Mouse (Mus musculus): ENCODE measurements around the gene Dpep2nb. TPM values are rescaled to one million over a fixed set of nuclear protein-coding genes. Genes with fewer than 3 reads are reported as not detected.
A peak's percentile ranks its signal among the peaks of the same experiment; 100 is the strongest.
"Not testable (repeated sequence)": the region's sequence is repeated elsewhere in the genome, so short reads cannot be mapped to it uniquely, and the experiment has no call there.

Gene Dpep2nb
- polyA plus RNA-seq, 1 experiment from 2014 or later = not detected

- H3K4me3 ChIP-seq (ENCODE audit: low read length) = peak overlapping the region; percentile 69
- H3K9me3 ChIP-seq (ENCODE audit: control insufficient read depth, low read length) = no peaks in the 10 kb centered on the region
- peak overlapping the region; percentile 73 for H3K9ac ChIP-seq (ENCODE audit: low read depth, low read length)
- H3K4me2 ChIP-seq (ENCODE audit: low read length) = peak overlapping the region; percentile 97
- peaks cover 14% of the 10 kb centered on the region for H3K4me1 ChIP-seq (ENCODE audit: control insufficient read depth, insufficient read depth, low read depth, low read length)
- peak; percentile 97 for ATAC-seq
- WGBS = 2% methylated on average over 74 of the region's 74 CpGs
- H3K27ac ChIP-seq (ENCODE audit: low read depth, low read length) = peak overlapping the region; percentile 77
- no peaks in the 10 kb centered on the region for H3K27me3 ChIP-seq (replicated peaks; ENCODE audit: control insufficient read depth, insufficient read depth, low read length)
- H3K36me3 ChIP-seq (ENCODE audit: control insufficient read depth, insufficient read depth, low read length) = no peaks in the 10 kb centered on the region
Observed at GRCm38 (mm10) chr8:106010748-106011642, 5.2 kb upstream of the Dpep2nb start.

GRCm38 (mm10) chr8:106007891-106008290 lies 2.1 kb upstream of the Dpep2nb start:
- not testable (repeated sequence) for H3K4me2 ChIP-seq (ENCODE audit: low read length); H3K36me3 ChIP-seq (ENCODE audit: control insufficient read depth, insufficient read depth, low read length); H3K9me3 ChIP-seq (ENCODE audit: control insufficient read depth, low read length); H3K9ac ChIP-seq (ENCODE audit: low read depth, low read length); H3K27me3 ChIP-seq (replicated peaks; ENCODE audit: control insufficient read depth, insufficient read depth, low read length); H3K27ac ChIP-seq (ENCODE audit: low read depth, low read length); ATAC-seq; H3K4me3 ChIP-seq (ENCODE audit: low read length)
- peaks cover 14% of the 10 kb centered on the region for H3K4me1 ChIP-seq (ENCODE audit: control insufficient read depth, insufficient read depth, low read depth, low read length)
- WGBS = 63% methylated on average over 3 of the region's 3 CpGs

GRCm38 (mm10) chr8:106007135-106007534 lies 1.4 kb upstream of the Dpep2nb start:
- WGBS = 86% methylated on average over 3 of the region's 3 CpGs
- Histone ChIP-seq H3K27me3 (replicated peaks; ENCODE audit: control insufficient read depth, insufficient read depth, low read length) (no peaks in the 10 kb centered on the region), H3K9me3 (ENCODE audit: control insufficient read depth, low read length) (no peaks in the 10 kb centered on the region), H3K4me3 (ENCODE audit: low read length) (no peak overlapping the region), H3K4me1 (ENCODE audit: control insufficient read depth, insufficient read depth, low read depth, low read length) (peaks cover 14% of the 10 kb centered on the region), H3K27ac (ENCODE audit: low read depth, low read length) (no peak overlapping the region), H3K9ac (ENCODE audit: low read depth, low read length) (no peak overlapping the region), H3K36me3 (ENCODE audit: control insufficient read depth, insufficient read depth, low read length) (no peaks in the 10 kb centered on the region), H3K4me2 (ENCODE audit: low read length) (no peak overlapping the region)
- no peak for ATAC-seq

GRCm38 (mm10) chr8:106006413-106006812 lies 638 bp upstream of the Dpep2nb start:
- H3K4me1 ChIP-seq (ENCODE audit: control insufficient read depth, insufficient read depth, low read depth, low read length) = peaks cover 11% of the 10 kb centered on the region
- 92% methylated on average over 4 of the region's 4 CpGs for WGBS
- H3K9ac ChIP-seq (ENCODE audit: low read depth, low read length) = no peak overlapping the region
- no peak overlapping the region for H3K27ac ChIP-seq (ENCODE audit: low read depth, low read length)
- no peaks in the 10 kb centered on the region for H3K27me3 ChIP-seq (replicated peaks; ENCODE audit: control insufficient read depth, insufficient read depth, low read length)
- no peak overlapping the region for H3K4me2 ChIP-seq (ENCODE audit: low read length)
- no peaks in the 10 kb centered on the region for H3K36me3 ChIP-seq (ENCODE audit: control insufficient read depth, insufficient read depth, low read length)
- no peaks in the 10 kb centered on the region for H3K9me3 ChIP-seq (ENCODE audit: control insufficient read depth, low read length)
- no peak overlapping the region for H3K4me3 ChIP-seq (ENCODE audit: low read length)
- no peak for ATAC-seq

- no peak for ATAC-seq
- WGBS = 80% methylated on average over 8 of the region's 8 CpGs
- no peak overlapping the region for H3K27ac ChIP-seq (ENCODE audit: low read depth, low read length)
- H3K4me1 ChIP-seq (ENCODE audit: control insufficient read depth, insufficient read depth, low read depth, low read length) = peaks cover under 1% of the 10 kb centered on the region; the same call in 1 of the 2 replicates
- H3K27me3 ChIP-seq (replicated peaks; ENCODE audit: control insufficient read depth, insufficient read depth, low read length) = no peaks in the 10 kb centered on the region
- no peaks in the 10 kb centered on the region for H3K9me3 ChIP-seq (ENCODE audit: control insufficient read depth, low read length)
- H3K36me3 ChIP-seq (ENCODE audit: control insufficient read depth, insufficient read depth, low read length) = no peaks in the 10 kb centered on the region
- H3K4me3 ChIP-seq (ENCODE audit: low read length) = no peak overlapping the region
- H3K4me2 ChIP-seq (ENCODE audit: low read length) = no peak overlapping the region
- no peak overlapping the region for H3K9ac ChIP-seq (ENCODE audit: low read depth, low read length)
Observed at GRCm38 (mm10) chr8:106004538-106005207, 1.1 kb downstream of the Dpep2nb start.

- no peaks in the 10 kb centered on the region; the same call in 1 of the 2 replicates for H3K27me3 ChIP-seq (replicated peaks; ENCODE audit: control insufficient read depth, insufficient read depth, low read length)
- H3K36me3 ChIP-seq (ENCODE audit: control insufficient read depth, insufficient read depth, low read length) = no peaks in the 10 kb centered on the region
- no peak overlapping the region for H3K27ac ChIP-seq (ENCODE audit: low read depth, low read length)
- no peaks in the 10 kb centered on the region for H3K9me3 ChIP-seq (ENCODE audit: control insufficient read depth, low read length)
- H3K4me1 ChIP-seq (ENCODE audit: control insufficient read depth, insufficient read depth, low read depth, low read length) = no peaks in the 10 kb centered on the region
- H3K4me3 ChIP-seq (ENCODE audit: low read length) = no peak overlapping the region
- no peak for ATAC-seq
- 83% methylated on average over 4 of the region's 4 CpGs for WGBS
- no peak overlapping the region for H3K9ac ChIP-seq (ENCODE audit: low read depth, low read length)
- no peak overlapping the region for H3K4me2 ChIP-seq (ENCODE audit: low read length)
Observed at GRCm38 (mm10) chr8:106001908-106002307, 3.9 kb downstream of the Dpep2nb start.

- Histone ChIP-seq H3K9ac (ENCODE audit: low read depth, low read length) (no peak overlapping the region), H3K4me2 (ENCODE audit: low read length) (no peak overlapping the region), H3K9me3 (ENCODE audit: control insufficient read depth, low read length) (no peaks in the 10 kb centered on the region), H3K4me3 (ENCODE audit: low read length) (no peak overlapping the region), H3K36me3 (ENCODE audit: control insufficient read depth, insufficient read depth, low read length) (no peaks in the 10 kb centered on the region), H3K27ac (ENCODE audit: low read depth, low read length) (no peak overlapping the region), H3K27me3 (replicated peaks; ENCODE audit: control insufficient read depth, insufficient read depth, low read length) (no peaks in the 10 kb centered on the region; the same call in 1 of the 2 replicates), H3K4me1 (ENCODE audit: control insufficient read depth, insufficient read depth, low read depth, low read length) (no peaks in the 10 kb centered on the region)
- 95% methylated on average over 2 of the region's 2 CpGs for WGBS
- no peak for ATAC-seq
Observed at GRCm38 (mm10) chr8:105998971-105999370, 6.8 kb downstream of the Dpep2nb start.

- no peaks in the 10 kb centered on the region for H3K4me1 ChIP-seq (ENCODE audit: control insufficient read depth, insufficient read depth, low read depth, low read length)
- H3K4me2 ChIP-seq (ENCODE audit: low read length) = no peak overlapping the region
- no peaks in the 10 kb centered on the region for H3K9me3 ChIP-seq (ENCODE audit: control insufficient read depth, low read length)
- no peak overlapping the region for H3K27ac ChIP-seq (ENCODE audit: low read depth, low read length)
- 75% methylated on average over 7 of the region's 7 CpGs for WGBS
- ATAC-seq = no peak
- H3K27me3 ChIP-seq (replicated peaks; ENCODE audit: control insufficient read depth, insufficient read depth, low read length) = no peaks in the 10 kb centered on the region; the same call in 1 of the 2 replicates
- H3K36me3 ChIP-seq (ENCODE audit: control insufficient read depth, insufficient read depth, low read length) = no peaks in the 10 kb centered on the region
- no peak overlapping the region for H3K4me3 ChIP-seq (ENCODE audit: low read length)
- H3K9ac ChIP-seq (ENCODE audit: low read depth, low read length) = no peak overlapping the region
Observed at GRCm38 (mm10) chr8:105996359-105996758, 9.4 kb downstream of the Dpep2nb start.

GRCm38 (mm10) chr8:105993226-105993625 lies 12.5 kb downstream of the Dpep2nb start:
- H3K4me3 ChIP-seq (ENCODE audit: low read length) = no peak overlapping the region
- no peak overlapping the region for H3K9ac ChIP-seq (ENCODE audit: low read depth, low read length)
- 63% methylated on average over 4 of the region's 4 CpGs for WGBS
- no peak for ATAC-seq
- no peaks in the 10 kb centered on the region for H3K9me3 ChIP-seq (ENCODE audit: control insufficient read depth, low read length)
- H3K27me3 ChIP-seq (replicated peaks; ENCODE audit: control insufficient read depth, insufficient read depth, low read length) = no peaks in the 10 kb centered on the region
- no peaks in the 10 kb centered on the region for H3K4me1 ChIP-seq (ENCODE audit: control insufficient read depth, insufficient read depth, low read depth, low read length)
- H3K4me2 ChIP-seq (ENCODE audit: low read length) = no peak overlapping the region
- no peaks in the 10 kb centered on the region for H3K36me3 ChIP-seq (ENCODE audit: control insufficient read depth, insufficient read depth, low read length)
- no peak overlapping the region for H3K27ac ChIP-seq (ENCODE audit: low read depth, low read length)

All from hindbrain, embryonic 16.5 days (tissue).